Mouse (Mus musculus) olfactory bulb, adult 2 months (tissue): ENCODE measurements around the gene Opa3. TPM values are rescaled to one million over a fixed set of nuclear protein-coding genes. Genes with fewer than 3 reads are reported as not detected.
"Not testable (repeated sequence)": the region's sequence is repeated elsewhere in the genome, so short reads cannot be mapped to it uniquely, and the experiment has no call there.

ENCODE experiments used
- H3K27ac ChIP-seq: fragments of 200-500 bp; 2 replicates; pipeline ENCODE4 v1.5.1; 2012; ENCODE audit warnings: low read depth, low read length; ENCODE audit not compliant: insufficient read depth
- H3K4me1 ChIP-seq: fragments of 200-500 bp; 2 replicates; pipeline ENCODE4 v1.6.1; 2012; ENCODE audit warnings: low read length; ENCODE audit not compliant: control insufficient read depth, insufficient read depth
- H3K4me3 ChIP-seq: fragments of 200-500 bp; 2 replicates; pipeline ENCODE4 v1.5.1; 2012; ENCODE audit warnings: mild to moderate bottlenecking, low read depth, low read length, moderate library complexity; ENCODE audit not compliant: insufficient read depth
- CTCF ChIP-seq: fragments of 200-500 bp; IDR thresholded peaks from 2 replicates; pipeline ENCODE4 v1.5.1; 2012; ENCODE audit warnings: low read depth, mild to moderate bottlenecking, low read length, moderate library complexity; ENCODE audit not compliant: insufficient read depth
- POLR2A ChIP-seq: fragments of 200-500 bp; IDR thresholded peaks from 2 replicates; pipeline ENCODE4 v1.6.1; 2012; ENCODE audit warnings: mild to moderate bottlenecking, low read depth, low read length, moderate library complexity; ENCODE audit not compliant: insufficient read depth
- WGBS: fragments of 180-500 bp; shearing (Covaris S2); methylation state at CpG from one replicate; pipeline ENCODE4 v1.1.7; 2018; 5-methylcytosine and 5-hydroxymethylcytosine counted together
- polyA plus RNA-seq: library from polyadenylated mRNA; stranded (reverse); fragments of >200 nt; gene quantifications from 2 replicates; pipeline ENCODE4 v1.2.4, GENCODE M21; 2012; ENCODE audit warnings: low replicate concordance; ENCODE audit not compliant: missing spikeins, insufficient read depth, insufficient read length

Gene Opa3
- polyA plus RNA-seq, 1 experiment = not detected

DNA sequence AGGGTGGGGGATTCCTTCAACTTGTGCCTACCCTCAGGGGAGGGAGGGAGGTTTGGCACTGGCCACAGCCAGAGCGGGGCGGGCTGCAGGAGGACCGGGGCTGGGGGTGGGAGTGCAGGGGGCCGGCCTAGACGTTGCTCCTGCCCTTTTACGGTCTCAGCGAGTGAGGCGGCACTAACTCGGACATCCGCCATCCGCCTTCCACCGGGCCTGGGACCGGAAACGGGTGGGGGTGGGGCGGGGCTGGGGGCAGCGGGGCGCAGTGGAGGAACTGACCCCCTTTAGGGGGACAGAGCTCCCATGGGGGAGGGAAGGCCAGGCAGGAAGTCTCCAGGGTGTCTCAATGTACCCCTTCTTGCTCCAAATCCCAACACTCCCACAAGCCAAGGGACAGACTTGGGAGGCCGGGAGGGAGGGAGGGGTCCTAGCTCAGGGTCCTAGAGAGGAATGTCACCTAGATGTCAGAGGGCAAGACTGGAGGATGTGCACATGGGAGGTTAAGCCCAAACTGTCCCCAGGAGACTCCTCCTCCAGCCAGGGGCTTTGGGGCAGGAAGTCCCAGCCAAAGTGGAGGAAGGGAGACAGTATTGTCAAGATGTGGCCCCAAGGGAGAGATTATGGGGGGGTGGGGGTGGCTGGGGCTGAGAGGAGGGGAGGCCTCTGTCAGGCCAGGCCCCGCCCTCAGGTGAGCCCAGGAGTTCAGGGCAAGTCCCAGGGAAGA, 41.7 kb downstream of the Opa3 start:
- H3K27ac ChIP-seq = 0 out of 2 replicates have a peak overlapping the region, but pooled peaks have one; percentile 36
- H3K4me1 ChIP-seq = peaks cover 22% of the 10 kb centered on the region
- WGBS = 7% methylated on average over 19 of the region's 19 CpGs
- peak overlapping the region; percentile 19 for H3K4me3 ChIP-seq
- TF ChIP-seq CTCF (no peak), POLR2A (no peak)

- whole genome bisulfite sequencing = 3% methylated on average over 19 of the region's 21 CpGs
- Histone ChIP-seq H3K4me3 (peak overlapping the region; percentile 90), H3K4me1 (peaks cover 22% of the 10 kb centered on the region), H3K27ac (no peak overlapping the region)
- TF ChIP-seq CTCF = no peak
- TF ChIP-seq POLR2A = no peak
Observed at GRCm38 (mm10) chr7:19270509-19271237, 42.5 kb downstream of the Opa3 start.

- WGBS = under 1% methylated on average over 62 of the region's 62 CpGs
- Histone ChIP-seq H3K4me3 (peak within 1 kb of the TSS; percentile 90), H3K27ac (peak within 1 kb of the TSS; percentile 63), H3K4me1 (peaks cover 19% of the 10 kb centered on the region)
- TF ChIP-seq CTCF = no peak
- TF ChIP-seq POLR2A = no peak
Observed at GRCm38 (mm10) chr7:19271238-19272172, 43.4 kb downstream of the Opa3 start, which contains the start of gene Vasp. Gene Vasp (minus strand): TSS chr7:19271817.

DNA sequence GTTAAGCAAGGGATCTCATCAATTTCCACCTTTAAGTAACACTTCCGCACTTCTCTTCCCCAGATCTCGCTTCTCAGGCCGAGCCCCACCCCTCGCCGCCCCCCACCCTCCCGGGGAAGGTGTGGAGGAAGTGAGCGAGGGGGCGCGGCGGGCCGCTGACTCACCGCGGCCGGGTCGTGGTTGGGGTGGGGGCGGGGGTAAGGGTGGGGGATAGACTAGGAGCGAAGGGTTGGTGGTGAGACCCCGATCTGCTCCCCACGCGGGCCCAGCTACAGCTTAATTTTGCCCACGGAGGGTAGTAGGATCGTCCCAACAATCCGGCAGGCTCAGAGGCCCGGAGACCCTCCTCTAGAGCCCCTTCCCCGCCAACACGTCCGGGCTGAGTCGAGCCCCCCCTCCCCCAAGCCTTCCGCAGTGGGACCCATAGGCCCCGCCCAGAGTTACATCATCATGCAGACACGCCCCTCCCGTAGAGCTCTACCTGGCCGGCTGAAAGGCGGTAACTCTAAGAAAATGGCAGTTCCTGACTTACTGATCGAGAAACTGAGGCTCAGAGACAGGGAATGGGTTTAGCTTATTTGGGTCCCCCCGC, 44.1 kb downstream of the Opa3 start:
- TF ChIP-seq CTCF (no peak), POLR2A (no peak)
- under 1% methylated on average over 35 of the region's 36 CpGs for WGBS
- Histone ChIP-seq H3K4me3 (peak overlapping the region; percentile 90), H3K4me1 (peaks cover 18% of the 10 kb centered on the region), H3K27ac (0 out of 2 replicates have a peak overlapping the region, but pooled peaks have one; percentile 63)

GRCm38 (mm10) chr7:19276253-19276652, 48.1 kb downstream of the Opa3 start:
- peaks cover 7% of the 10 kb centered on the region for H3K4me1 ChIP-seq
- 54% methylated on average over 4 of the region's 4 CpGs for WGBS
- H3K4me3 ChIP-seq = no peak overlapping the region
- no peak overlapping the region for H3K27ac ChIP-seq
- TF ChIP-seq POLR2A (no peak), CTCF (no peak)

GRCm38 (mm10) chr7:19279052-19279451, 50.9 kb downstream of the Opa3 start:
- Histone ChIP-seq H3K4me3 (0 out of 2 replicates have a peak overlapping the region, but pooled peaks have one; percentile 21), H3K4me1 (peaks cover 12% of the 10 kb centered on the region), H3K27ac (no peak overlapping the region)
- TF ChIP-seq CTCF (no peak), POLR2A (no peak)
- WGBS = 7% methylated on average over 34 of the region's 34 CpGs

DNA sequence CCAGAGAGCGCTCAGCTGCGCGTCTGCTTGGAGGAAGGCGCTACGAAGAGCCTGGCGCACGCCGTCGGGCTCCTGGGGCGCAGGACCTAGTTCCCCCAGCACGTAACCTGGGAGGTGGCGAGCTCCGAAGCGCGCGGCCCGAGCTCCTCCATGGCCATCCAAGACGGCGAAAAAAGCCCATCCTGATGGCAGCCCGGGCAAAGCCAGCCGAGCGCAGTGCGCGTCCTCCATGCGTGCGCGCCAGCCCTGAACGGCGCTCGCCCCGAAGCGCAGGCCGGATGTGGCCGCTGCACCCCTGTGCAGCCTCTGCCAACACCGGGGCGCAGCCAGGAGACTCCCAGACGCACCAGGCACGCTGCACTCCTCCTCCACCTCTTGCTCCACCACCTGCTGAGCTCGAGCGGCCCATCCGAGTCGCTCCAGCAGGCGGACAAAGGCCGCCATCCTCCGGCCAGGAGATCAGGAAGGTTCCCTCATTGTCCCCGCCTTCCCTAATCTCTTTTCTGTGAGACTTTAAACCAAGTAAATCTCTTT, 51.5 kb downstream of the Opa3 start, which contains the start of gene Ppm1n:
Ppm1n (minus strand) TSS at position 484 of the 534 bp plus-strand sequence.
- Histone ChIP-seq H3K27ac (no peak within 1 kb of the TSS), H3K4me1 (peaks cover 12% of the 10 kb centered on the region), H3K4me3 (0 out of 2 replicates have a peak within 1 kb of the TSS, but pooled peaks have one; percentile 21)
- TF ChIP-seq POLR2A (no peak), CTCF (no peak)
- 3% methylated on average over 46 of the region's 46 CpGs for WGBS

DNA sequence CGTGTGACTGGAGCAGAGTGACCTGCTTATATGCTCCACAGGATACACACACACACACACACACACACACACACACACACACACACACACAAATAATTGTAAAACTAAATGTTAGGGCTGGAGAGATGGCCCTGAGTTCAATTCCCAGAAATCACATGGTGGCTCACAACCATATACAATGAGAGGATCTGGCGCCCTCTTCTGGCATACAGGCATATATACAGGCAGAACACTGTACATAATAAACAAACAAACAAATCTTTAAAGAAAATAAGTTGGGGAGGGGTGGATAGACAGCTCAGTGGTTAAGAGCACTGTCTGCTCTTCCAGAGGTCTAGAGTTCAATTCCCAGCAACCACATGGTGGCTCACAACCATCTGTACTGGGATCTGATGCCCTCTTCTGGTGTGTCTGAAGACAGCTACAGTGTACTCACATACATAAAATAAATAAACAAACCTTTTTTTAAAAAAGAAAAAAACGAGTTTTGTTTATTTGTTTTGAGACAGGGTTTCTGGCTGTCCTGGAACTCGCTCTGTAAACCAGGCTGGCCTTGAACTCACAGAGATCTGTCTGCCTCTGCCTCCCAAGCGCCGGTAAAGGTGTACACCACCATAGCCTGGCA, 53.7 kb downstream of the Opa3 start:
- H3K27ac ChIP-seq = not testable (repeated sequence)
- 27% methylated on average over 6 of the region's 6 CpGs for WGBS
- Histone ChIP-seq H3K4me3 (peak overlapping the region; percentile 72), H3K4me1 (peaks cover 12% of the 10 kb centered on the region)
